Mouse (Mus musculus) frontal cortex, postnatal 14 days (tissue): ENCODE data around the gene Cradd.

ENCODE experiments used
- DNase-seq, 2 experiments: peaks; one replicate each; pipeline ENCODE4 v3.0.0; 2022; ENCODE audit warnings: low spot score in 2 of 2

The Cradd gene

GRCm38 (mm10) chr10:95239196-95240069 is 84.5 kb downstream of the Cradd start:
- no peak for DNase-seq

GRCm38 (mm10) chr10:95238667-95239066 is 85.3 kb downstream of the Cradd start:
- no peak for DNase-seq

GRCm38 (mm10) chr10:95236226-95236625 is 87.7 kb downstream of the Cradd start:
- DNase-seq = no peak

- DNase-seq = no peak
These were observed 89.3 kb downstream of the Cradd start for GRCm38 (mm10) chr10:95234661-95235060.

- DNase-seq = no peak
These were observed 90.9 kb downstream of the Cradd start for GRCm38 (mm10) chr10:95233044-95233443.

- no peak for DNase-seq
These were observed 91.4 kb downstream of the Cradd start for GRCm38 (mm10) chr10:95232554-95232953.

GRCm38 (mm10) chr10:95228192-95228591 is 95.7 kb downstream of the Cradd start:
- no peak for DNase-seq

GRCm38 (mm10) chr10:95227590-95227989 is 96.3 kb downstream of the Cradd start:
- no peak for DNase-seq

- no peak for DNase-seq
These were observed 97.2 kb downstream of the Cradd start for GRCm38 (mm10) chr10:95226772-95227171.

GRCm38 (mm10) chr10:95225006-95225405 is 98.9 kb downstream of the Cradd start:
- no peak for DNase-seq

GRCm38 (mm10) chr10:95223211-95223610 is 100.7 kb downstream of the Cradd start:
- DNase-seq = no peak

GRCm38 (mm10) chr10:95221914-95222313 is 102.0 kb downstream of the Cradd start:
- DNase-seq = no peak

GRCm38 (mm10) chr10:95220536-95220935 is 103.4 kb downstream of the Cradd start:
- DNase-seq = no peak

GRCm38 (mm10) chr10:95218683-95219060 is 105.3 kb downstream of the Cradd start:
- DNase-seq = no peak

- no peak for DNase-seq
These were observed 105.8 kb downstream of the Cradd start for GRCm38 (mm10) chr10:95217956-95218682.

- no peak for DNase-seq
These were observed 108.6 kb downstream of the Cradd start for GRCm38 (mm10) chr10:95215324-95215723.

- no peak for DNase-seq
These were observed 110.1 kb downstream of the Cradd start for GRCm38 (mm10) chr10:95213820-95214219.

GRCm38 (mm10) chr10:95213311-95213710 is 110.6 kb downstream of the Cradd start:
- no peak for DNase-seq

GRCm38 (mm10) chr10:95211660-95212059 is 112.3 kb downstream of the Cradd start:
- DNase-seq = no peak

- DNase-seq = no peak
These were observed 113.1 kb downstream of the Cradd start for GRCm38 (mm10) chr10:95210664-95211372.

- DNase-seq = no peak
These were observed 113.8 kb downstream of the Cradd start for GRCm38 (mm10) chr10:95210167-95210566.

GRCm38 (mm10) chr10:95207423-95207822 is 116.5 kb downstream of the Cradd start:
- no peak for DNase-seq
